8 mouse cellular contexts compared by ENCODE assay signal in the genomic region with DNA sequence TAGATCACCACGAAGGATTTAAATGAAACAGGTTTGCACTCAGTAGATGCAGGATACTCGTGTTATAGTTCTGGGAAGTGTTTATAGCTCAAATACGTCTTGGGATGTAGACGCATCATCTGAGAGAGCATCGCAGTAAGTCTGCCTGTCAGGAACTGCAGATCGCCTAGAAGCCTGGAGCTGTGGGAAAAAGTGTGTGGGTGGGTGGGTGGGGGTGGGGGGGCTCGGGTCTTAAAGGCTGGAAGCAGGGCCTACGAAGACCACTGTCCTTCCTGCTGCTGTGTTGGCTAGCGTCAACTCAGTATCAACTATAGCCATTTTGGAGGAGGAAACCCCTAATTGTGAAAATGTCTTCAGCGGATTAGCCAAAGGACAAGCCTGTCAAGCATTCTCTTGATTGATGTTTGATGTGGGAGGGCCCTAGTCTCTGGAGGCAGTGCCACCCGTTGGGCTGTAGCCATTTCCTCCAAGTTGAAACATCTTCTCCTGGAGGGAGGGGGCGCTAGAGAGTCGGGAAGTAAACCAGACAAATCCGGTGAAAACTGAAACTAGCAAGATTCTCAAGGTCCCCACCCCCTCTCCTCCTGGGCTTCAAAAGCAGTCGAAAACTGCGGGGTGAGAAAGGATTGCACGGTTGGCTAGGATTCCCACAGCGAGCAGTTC. TPM values are rescaled to one million over a fixed set of nuclear protein-coding genes. Genes with fewer than 3 reads are reported as not detected.
DNase-seq lines count a peak whose midpoint lies in the region; ATAC-seq and TF ChIP-seq lines count a peak whose summit lies in the region.

A gene (plus strand): TSS at position 585 of the 663 bp plus-strand sequence.

- H3K27ac ChIP-seq in embryonic facial prominence, embryonic 15.5 days (replicated peaks), result no peak within 1 kb of the TSS; the same call in 1 of the 2 replicates
- H3K27ac ChIP-seq in limb, embryonic 13.5 days, result no peak within 1 kb of the TSS
- H3K27ac ChIP-seq in midbrain, embryonic 15.5 days, result no peak within 1 kb of the TSS
- H3K27ac ChIP-seq in spleen, adult 2 months (ENCODE audit: insufficient read depth, low read length), result no peak within 1 kb of the TSS

- peak within 1 kb of the TSS; percentile 51 for H3K4me3 ChIP-seq in erythroblast, embryonic 14.5 days (replicated peaks)
- peak within 1 kb of the TSS; percentile 40 for H3K4me3 ChIP-seq in embryonic facial prominence, embryonic 15.5 days (replicated peaks)
- H3K4me3 ChIP-seq in limb, embryonic 13.5 days, result peak within 1 kb of the TSS; percentile 34
- H3K4me3 ChIP-seq in midbrain, embryonic 15.5 days, result no peak within 1 kb of the TSS
- H3K4me3 ChIP-seq in spleen, adult 2 months (ENCODE audit: extremely low read depth, insufficient read depth, insufficient read length), result peak within 1 kb of the TSS; percentile 62

- H3K9ac ChIP-seq in embryonic facial prominence, embryonic 15.5 days, result no peak within 1 kb of the TSS
- H3K9ac ChIP-seq in limb, embryonic 13.5 days, result peak within 1 kb of the TSS; percentile 43; the same call in 1 of the 2 replicates
- no peak within 1 kb of the TSS for H3K9ac ChIP-seq in midbrain, embryonic 15.5 days

- 30% methylated on average over 18 of the region's 18 CpGs for WGBS in embryonic facial prominence, embryonic 15.5 days
- 27% methylated on average over 18 of the region's 18 CpGs for WGBS in limb, embryonic 13.5 days
- 27% methylated on average over 18 of the region's 18 CpGs for WGBS in midbrain, embryonic 15.5 days
- 35% methylated on average over 18 of the region's 18 CpGs for WGBS in spleen, adult 2 months

- no peak for TF ChIP-seq POLR2A in spleen, adult 2 months (IDR thresholded peaks at IDR 0.05; ENCODE audit: low read depth, low read length)

- H3K4me2 ChIP-seq in embryonic facial prominence, embryonic 15.5 days (replicated peaks), result peak within 1 kb of the TSS; percentile 44
- H3K4me2 ChIP-seq in limb, embryonic 13.5 days (replicated peaks), result peak within 1 kb of the TSS; percentile 55
- H3K4me2 ChIP-seq in midbrain, embryonic 15.5 days, result peak within 1 kb of the TSS; percentile 31; the same call in 1 of the 2 replicates

- no peaks in the 10 kb centered on the region for H3K36me3 ChIP-seq in erythroblast, embryonic 14.5 days (ENCODE audit: control insufficient read depth)
- H3K36me3 ChIP-seq in embryonic facial prominence, embryonic 15.5 days, result no peaks in the 10 kb centered on the region
- no peaks in the 10 kb centered on the region for H3K36me3 ChIP-seq in limb, embryonic 13.5 days
- no peaks in the 10 kb centered on the region for H3K36me3 ChIP-seq in midbrain, embryonic 15.5 days (replicated peaks)
- no peaks in the 10 kb centered on the region for H3K36me3 ChIP-seq in spleen, adult 2 months (ENCODE audit: control insufficient read depth, insufficient read depth, low read length)

- peak; percentile 41; the same call in 1 of the 2 replicates for TF ChIP-seq CTCF in spleen, adult 2 months (IDR thresholded peaks at IDR 0.05; ENCODE audit: extremely low read depth, insufficient read depth, insufficient read length, insufficient replicate concordance)

- peaks cover 3% of the 10 kb centered on the region for H3K4me1 ChIP-seq in erythroblast, embryonic 14.5 days (ENCODE audit: control insufficient read depth)
- H3K4me1 ChIP-seq in embryonic facial prominence, embryonic 15.5 days, result no peaks in the 10 kb centered on the region
- H3K4me1 ChIP-seq in limb, embryonic 13.5 days, result peaks cover 9% of the 10 kb centered on the region
- H3K4me1 ChIP-seq in midbrain, embryonic 15.5 days, result 0 out of 2 replicates have a peak, but pooled peaks cover 4% of the 10 kb centered on the region
- no peaks in the 10 kb centered on the region for H3K4me1 ChIP-seq in spleen, adult 2 months (ENCODE audit: control insufficient read depth, insufficient read depth, insufficient read length)

- no peaks in the 10 kb centered on the region for H3K27me3 ChIP-seq in erythroblast, embryonic 14.5 days (ENCODE audit: control insufficient read depth)
- H3K27me3 ChIP-seq in embryonic facial prominence, embryonic 15.5 days, result no peaks in the 10 kb centered on the region
- H3K27me3 ChIP-seq in limb, embryonic 13.5 days, result no peaks in the 10 kb centered on the region
- H3K27me3 ChIP-seq in midbrain, embryonic 15.5 days (replicated peaks), result no peaks in the 10 kb centered on the region
- no peaks in the 10 kb centered on the region for H3K27me3 ChIP-seq in spleen, adult 2 months (ENCODE audit: control insufficient read depth, insufficient read depth, low read length)

- DNase-seq in heart, adult 9 months (ENCODE audit: low spot score in 2 of 2), result peak; percentile 91
- peak; percentile 93 for DNase-seq in kidney, adult 9 months
- DNase-seq in spleen, adult 2 months (ENCODE audit: low read depth in 1 of 2, low spot score in 2 of 2), result peak; percentile 66 to 81

- no peaks in the 10 kb centered on the region for H3K9me3 ChIP-seq in erythroblast, embryonic 14.5 days (ENCODE audit: control insufficient read depth, low read length)
- H3K9me3 ChIP-seq in embryonic facial prominence, embryonic 15.5 days (replicated peaks), result no peaks in the 10 kb centered on the region
- H3K9me3 ChIP-seq in limb, embryonic 13.5 days, result no peaks in the 10 kb centered on the region
- no peaks in the 10 kb centered on the region for H3K9me3 ChIP-seq in midbrain, embryonic 15.5 days

- no peak; the same call in 1 of the 2 replicates for ATAC-seq in erythroblast, adult 5-6 weeks (replicated peaks; ENCODE audit: low FRiP score, poor library complexity, severe bottlenecking)
- ATAC-seq in embryonic facial prominence, embryonic 15.5 days (ENCODE audit: insufficient number of reproducible peaks, low FRiP score, low TSS enrichment, low read depth), result peak; percentile 72
- ATAC-seq in limb, embryonic 13.5 days (ENCODE audit: low FRiP score, low read depth), result peak; percentile 79; the same call in 1 of the 2 replicates
- ATAC-seq in midbrain, embryonic 15.5 days (replicated peaks), result peak; percentile 71

RNA-seq across cellular contexts. Expression of the gene that starts here (rescaled TPM):
- polyA plus RNA-seq in erythroblast, embryonic 14.5 days (2012), result 0.08 and 0.12 TPM in 2 replicates
- total RNA-seq in erythroblast, adult 5-6 weeks (2015; ENCODE audit: low replicate concordance), result 2.5 and 6.9 TPM in 2 replicates
- total RNA-seq in erythroblast, adult 5-6 weeks (2017; ENCODE audit: low replicate concordance), result 1.5 and 2.8 TPM in 2 replicates
- polyA plus RNA-seq in embryonic facial prominence, embryonic 15.5 days (2015; fragmentation: Nextera tagmentation; extraction: Ambion mirVana), result 7.0 and 9.1 TPM in 2 replicates
- 7.3 and 7.6 TPM in 2 replicates for polyA plus RNA-seq in limb, embryonic 13.5 days (2015; fragmentation: Nextera tagmentation; extraction: Ambion mirVana)
- polyA plus RNA-seq in midbrain, embryonic 15.5 days (2015; fragmentation: Nextera tagmentation; extraction: Ambion mirVana), result 13.7 and 13.9 TPM in 2 replicates
- 2.6 and 4.4 TPM in 2 replicates for polyA plus RNA-seq in spleen, adult 2 months (2012; rRNA removed)
